Mouse (Mus musculus): ENCODE results near the gene Cept1.

DNA sequence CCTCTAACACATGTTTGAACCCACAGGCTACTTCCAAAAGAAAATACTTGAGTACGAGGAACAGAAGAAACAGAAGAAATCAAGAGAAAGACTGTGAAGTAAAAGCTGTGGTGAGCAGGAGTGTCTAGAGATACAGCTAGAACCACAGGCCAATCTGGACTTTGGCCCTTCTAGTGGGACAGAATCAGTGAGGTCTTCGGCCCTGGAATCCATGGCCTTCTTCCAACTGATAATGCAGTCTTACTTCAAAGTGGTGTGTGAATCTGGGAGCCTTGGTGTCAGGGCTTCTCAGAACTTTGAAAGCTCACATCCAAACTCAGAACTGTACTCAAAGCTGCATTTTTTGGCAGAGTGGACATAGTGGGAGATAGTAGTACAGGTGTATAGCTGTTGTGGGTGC, 47.1 kb downstream of the Cept1 start:
- TF ChIP-seq USF1 (IDR thresholded peaks at IDR 0.05; ENCODE audit: low read depth): no peak
- TF ChIP-seq POLR2A (IDR thresholded peaks at IDR 0.05; ENCODE audit: insufficient read length, low read depth): no peak
- no peak for TF ChIP-seq MAX (IDR thresholded peaks at IDR 0.05; ENCODE audit: low read depth)
- TF ChIP-seq TCF12 (IDR thresholded peaks at IDR 0.05; ENCODE audit: insufficient read depth, poor library complexity, severe bottlenecking): no peak
- no peak for TF ChIP-seq CEBPB (IDR thresholded peaks at IDR 0.05; ENCODE audit: insufficient read depth, poor library complexity, severe bottlenecking)
- no peak for TF ChIP-seq E2F4 (IDR thresholded peaks at IDR 0.05; ENCODE audit: insufficient read depth)
- no peak for TF ChIP-seq SRF (IDR thresholded peaks at IDR 0.05; ENCODE audit: control insufficient read depth, insufficient read length, low read depth)
- TF ChIP-seq POLR2AphosphoS2 (IDR thresholded peaks at IDR 0.05; ENCODE audit: insufficient read length, low read depth): no peak
- TF ChIP-seq MYOD1 (IDR thresholded peaks at IDR 0.05; ENCODE audit: control insufficient read depth in 1 of 3, insufficient read length in 2 of 3, low read depth in 2 of 3): no peak
- TF ChIP-seq REST (IDR thresholded peaks at IDR 0.05; ENCODE audit: insufficient read depth, insufficient read length): no peak
